Mouse (Mus musculus): ENCODE results near the gene Eif2s2. TPM values are rescaled to one million over a fixed set of nuclear protein-coding genes. Genes with fewer than 3 reads are reported as not detected.

Gene Eif2s2
- 125 TPM for polyA plus RNA-seq (2015; fragmentation: Illumina TruSeq; extraction: RNeasy Lipid Tissue Mini Kit (QIAGEN cat#74804); ENCODE audit: insufficient read depth, low replicate concordance)

DNA sequence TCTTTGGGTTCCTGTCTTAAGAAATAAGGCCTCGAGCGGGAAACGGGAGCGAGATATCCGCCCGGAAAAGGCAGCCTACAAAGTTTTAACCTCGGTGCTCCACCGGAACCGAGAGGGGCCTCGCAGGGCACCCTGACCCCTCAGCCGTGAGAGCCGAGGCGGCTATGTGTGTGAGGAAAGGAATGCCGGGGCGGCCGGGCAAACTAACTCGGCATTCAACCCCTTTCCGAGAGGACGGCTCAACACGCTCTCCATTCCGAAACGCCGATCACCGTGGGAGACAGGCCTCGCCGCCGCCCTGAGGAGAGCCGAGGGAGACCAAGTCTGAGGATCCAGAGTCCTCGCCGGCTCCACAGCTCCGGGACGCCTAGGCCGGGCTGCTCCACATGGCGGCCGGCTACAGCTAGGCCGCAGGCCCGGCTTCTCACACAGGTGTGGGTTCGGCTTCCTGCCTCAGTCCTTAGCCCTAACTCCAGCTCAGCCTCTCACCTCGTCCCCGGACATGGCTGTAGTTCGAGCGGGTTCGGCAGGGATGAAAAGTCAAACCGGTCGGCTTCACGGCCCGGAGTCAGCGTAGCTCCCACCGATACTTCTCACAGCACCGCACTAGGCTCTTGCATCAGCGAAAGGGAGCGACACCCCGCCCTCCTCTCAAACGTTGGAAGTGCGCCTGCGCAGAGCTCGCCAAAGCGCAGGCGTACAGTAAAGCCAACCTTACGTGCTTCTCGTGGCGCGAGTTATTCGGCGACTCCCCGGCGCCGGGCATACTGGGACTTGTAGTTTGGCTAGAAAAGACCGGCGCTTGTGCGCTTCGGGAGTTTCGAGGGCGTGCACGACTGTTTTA, at the start of gene Eif2s2:
Gene Eif2s2 (minus strand): TSS at position 735 of the 844 bp plus-strand sequence.

Other genes starting within 250 kb of the Eif2s2 start
- gene Chmp4b, start 241.2 kb downstream of the Eif2s2 start, polyA plus RNA-seq (2015; fragmentation: Illumina TruSeq; extraction: RNeasy Lipid Tissue Mini Kit (QIAGEN cat#74804); ENCODE audit: insufficient read depth, low replicate concordance): 144 TPM
- not detected for gene Gm14214, start 122.9 kb downstream of the Eif2s2 start, polyA plus RNA-seq (2015; fragmentation: Illumina TruSeq; extraction: RNeasy Lipid Tissue Mini Kit (QIAGEN cat#74804); ENCODE audit: insufficient read depth, low replicate concordance)
- gene Raly, start 101.8 kb downstream of the Eif2s2 start, polyA plus RNA-seq (2015; fragmentation: Illumina TruSeq; extraction: RNeasy Lipid Tissue Mini Kit (QIAGEN cat#74804); ENCODE audit: insufficient read depth, low replicate concordance): 128 TPM
- gene a, start 101.5 kb downstream of the Eif2s2 start, polyA plus RNA-seq (2015; fragmentation: Illumina TruSeq; extraction: RNeasy Lipid Tissue Mini Kit (QIAGEN cat#74804); ENCODE audit: insufficient read depth, low replicate concordance): not detected
- 16.0 TPM for gene Gm14226, start 125.3 kb upstream of the Eif2s2 start, polyA plus RNA-seq (2015; fragmentation: Illumina TruSeq; extraction: RNeasy Lipid Tissue Mini Kit (QIAGEN cat#74804); ENCODE audit: insufficient read depth, low replicate concordance)
- gene Ahcy, start 181.6 kb upstream of the Eif2s2 start, polyA plus RNA-seq (2015; fragmentation: Illumina TruSeq; extraction: RNeasy Lipid Tissue Mini Kit (QIAGEN cat#74804); ENCODE audit: insufficient read depth, low replicate concordance): 32.6 TPM
- gene Itch, start 240.6 kb upstream of the Eif2s2 start, polyA plus RNA-seq (2015; fragmentation: Illumina TruSeq; extraction: RNeasy Lipid Tissue Mini Kit (QIAGEN cat#74804); ENCODE audit: insufficient read depth, low replicate concordance): 85.2 TPM

Data from spleen, adult 10 weeks (tissue).